Mouse (Mus musculus): Measurements from ENCODE around the gene Egfl7. TPM values are rescaled to one million over a fixed set of nuclear protein-coding genes. Genes with fewer than 3 reads are reported as not detected.

Gene Egfl7
- polyA plus RNA-seq, 1 experiment from 2014 or later, result 50.2 TPM

DNA sequence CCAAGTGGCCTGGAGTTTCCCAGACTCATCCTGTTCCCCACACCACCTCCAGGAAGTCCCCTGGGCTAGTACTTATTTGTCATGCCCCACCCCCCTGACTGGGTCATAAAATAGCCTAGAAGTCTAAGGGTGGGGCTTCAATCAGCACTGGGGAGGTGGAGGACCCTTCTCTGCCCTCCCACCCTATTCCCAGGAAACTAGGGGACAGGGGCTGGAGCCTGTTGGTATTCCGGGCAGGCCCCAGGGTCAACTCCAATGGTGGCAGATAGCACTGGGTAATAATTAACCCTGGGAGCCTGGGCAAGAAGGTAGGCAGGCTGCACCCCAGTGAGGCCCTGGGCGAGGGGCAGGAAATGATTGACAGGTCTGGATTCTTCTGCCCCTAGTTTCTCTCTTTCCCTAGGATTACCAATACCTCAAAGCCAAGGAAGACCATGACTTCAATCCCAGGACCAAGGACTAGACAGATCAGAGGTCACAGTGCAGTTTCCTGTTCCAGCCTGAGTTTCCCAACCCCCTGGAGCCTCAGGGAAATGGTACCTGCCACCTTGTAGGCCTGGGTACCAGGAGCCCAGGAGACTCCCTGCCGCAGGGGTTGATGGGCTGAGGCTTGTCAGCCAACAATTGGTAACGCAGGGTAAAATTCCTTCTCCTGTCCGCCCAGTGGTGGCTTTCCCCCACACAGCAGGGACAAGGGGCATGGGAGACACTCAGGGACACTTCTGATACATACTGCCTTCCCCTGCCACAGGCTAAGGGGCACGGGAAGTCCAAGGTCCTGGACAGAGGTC, 15.3 kb downstream of the Egfl7 start:
- no peaks in the 10 kb centered on the region for H3K4me1 ChIP-seq
- H3K9ac ChIP-seq, result no peak overlapping the region
- H3K27ac ChIP-seq, result no peak overlapping the region
- no peaks in the 10 kb centered on the region for H3K36me3 ChIP-seq (ENCODE audit: poor library complexity, severe bottlenecking)
- ATAC-seq, result no peak
- no peaks in the 10 kb centered on the region for H3K9me3 ChIP-seq (replicated peaks)
- WGBS, result 79% methylated on average over 6 of the region's 6 CpGs
- no peak overlapping the region for H3K4me3 ChIP-seq
- H3K27me3 ChIP-seq, result no peaks in the 10 kb centered on the region
- no peak overlapping the region for H3K4me2 ChIP-seq

DNA sequence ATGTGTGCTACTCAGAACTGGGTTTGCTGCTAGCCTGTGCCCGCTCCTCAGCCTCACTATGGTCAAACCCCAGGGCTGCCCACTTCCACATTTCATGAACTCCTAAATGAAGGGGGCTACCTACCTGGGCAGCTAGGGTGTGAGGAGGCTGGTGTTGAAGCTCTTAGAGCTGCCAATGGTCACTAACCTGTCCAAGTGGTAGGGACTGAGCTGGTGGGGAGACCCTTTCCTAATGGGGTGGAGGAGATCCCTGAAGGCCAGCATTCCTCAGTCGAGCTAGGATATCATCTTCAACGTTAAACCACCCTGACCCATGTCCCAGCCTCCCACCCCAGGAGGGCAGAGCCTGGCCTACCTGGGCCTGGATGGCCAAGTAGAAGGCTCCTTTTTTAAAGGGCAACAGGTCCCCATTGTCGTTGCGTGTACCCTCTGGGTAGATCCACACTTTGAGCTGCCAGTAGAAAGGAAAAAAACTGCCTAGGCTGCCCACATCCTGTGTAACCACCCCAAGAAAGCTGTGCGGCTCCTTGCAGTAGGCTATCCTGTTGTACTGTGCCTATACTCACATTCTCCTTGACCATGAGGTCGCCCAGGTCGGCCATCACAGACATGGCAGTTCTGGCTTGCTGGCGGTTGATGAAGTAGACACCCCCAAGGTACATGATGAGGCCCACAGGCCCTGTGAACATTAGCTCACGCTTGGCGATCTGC, 16.1 kb downstream of the Egfl7 start:
- Histone ChIP-seq H3K4me3 (no peak overlapping the region), H3K27me3 (no peaks in the 10 kb centered on the region), H3K4me2 (no peak overlapping the region), H3K9ac (no peak overlapping the region), H3K36me3 (ENCODE audit: poor library complexity, severe bottlenecking) (no peaks in the 10 kb centered on the region), H3K27ac (no peak overlapping the region), H3K9me3 (replicated peaks) (no peaks in the 10 kb centered on the region), H3K4me1 (no peaks in the 10 kb centered on the region)
- ATAC-seq, result no peak
- WGBS, result 89% methylated on average over 11 of the region's 11 CpGs

DNA sequence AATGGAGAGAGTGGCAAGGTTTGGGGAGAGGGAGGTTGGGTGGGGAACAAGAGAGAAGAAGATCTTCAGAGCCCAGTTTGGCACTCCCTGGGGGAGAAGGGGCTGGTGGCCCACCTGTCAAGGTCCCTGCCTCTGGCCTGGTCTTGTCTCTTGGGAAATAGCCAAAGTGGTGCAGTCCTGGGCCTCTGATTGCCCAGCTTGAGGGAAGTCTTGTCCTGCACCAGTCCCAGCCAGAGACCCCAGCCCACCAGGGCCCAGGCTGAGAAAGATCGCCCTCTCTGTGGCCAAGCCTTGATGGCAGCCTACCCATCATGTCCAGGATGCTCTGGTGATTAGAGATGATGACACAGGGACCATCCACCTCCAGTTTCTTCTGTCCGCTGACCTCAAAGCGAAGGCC, 17.1 kb downstream of the Egfl7 start:
- H3K9me3 ChIP-seq (replicated peaks), result no peaks in the 10 kb centered on the region
- no peak overlapping the region for H3K4me3 ChIP-seq
- H3K4me2 ChIP-seq, result no peak overlapping the region
- no peaks in the 10 kb centered on the region for H3K4me1 ChIP-seq
- H3K36me3 ChIP-seq (ENCODE audit: poor library complexity, severe bottlenecking), result no peaks in the 10 kb centered on the region
- H3K27ac ChIP-seq, result no peak overlapping the region
- peaks cover 4% of the 10 kb centered on the region; the same call in 1 of the 2 replicates for H3K27me3 ChIP-seq
- H3K9ac ChIP-seq, result no peak overlapping the region
- ATAC-seq, result no peak
- WGBS, result 93% methylated on average over 3 of the region's 3 CpGs

DNA sequence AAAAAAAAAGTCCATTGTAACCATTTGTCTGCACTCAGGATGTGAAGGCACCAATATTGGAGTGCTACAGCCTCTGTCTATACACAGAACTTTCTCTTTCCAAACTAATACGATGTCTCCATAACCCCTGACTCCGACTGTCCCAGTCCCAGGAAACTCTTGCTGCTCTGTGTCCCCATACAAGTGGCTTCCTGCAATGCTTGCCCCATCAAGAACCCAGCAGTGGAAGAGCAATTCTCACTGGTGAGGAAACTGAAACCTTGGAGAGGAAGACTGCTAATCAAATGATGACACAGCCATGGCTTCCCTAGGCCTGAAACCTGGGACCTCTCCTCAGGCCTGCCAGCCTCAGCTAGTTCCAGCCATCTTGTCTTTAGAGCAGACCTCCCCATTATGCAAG, 18.0 kb downstream of the Egfl7 start:
- Histone ChIP-seq H3K9ac (no peak overlapping the region), H3K4me1 (no peaks in the 10 kb centered on the region), H3K36me3 (ENCODE audit: poor library complexity, severe bottlenecking) (no peaks in the 10 kb centered on the region), H3K4me3 (no peak overlapping the region), H3K27me3 (peaks cover 9% of the 10 kb centered on the region), H3K9me3 (replicated peaks) (no peaks in the 10 kb centered on the region), H3K27ac (no peak overlapping the region), H3K4me2 (no peak overlapping the region)
- no peak for ATAC-seq
- WGBS, result 88% methylated on average over 2 of the region's 2 CpGs

DNA sequence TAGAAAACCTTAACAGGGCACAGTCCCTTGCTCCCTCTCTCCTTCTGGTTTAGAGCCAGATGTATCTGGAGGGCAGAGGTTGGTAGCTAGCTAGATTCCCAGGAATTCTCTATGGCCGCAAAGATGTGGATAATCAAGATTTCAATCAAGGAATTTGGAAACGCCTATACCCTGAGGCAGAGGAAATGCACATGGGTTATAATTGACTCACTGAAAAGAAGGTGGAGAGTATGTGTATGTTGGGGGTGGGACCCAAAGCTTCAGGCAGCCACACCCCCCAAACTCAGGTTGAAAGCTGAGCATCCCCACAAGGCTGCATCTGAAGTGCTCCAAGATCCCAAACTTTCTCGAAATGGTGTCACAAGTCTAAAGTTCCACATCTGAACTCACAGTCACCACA, 18.6 kb downstream of the Egfl7 start:
- Histone ChIP-seq H3K36me3 (ENCODE audit: poor library complexity, severe bottlenecking) (no peaks in the 10 kb centered on the region), H3K9ac (no peak overlapping the region), H3K9me3 (replicated peaks) (no peaks in the 10 kb centered on the region), H3K27me3 (peaks cover 16% of the 10 kb centered on the region), H3K27ac (no peak overlapping the region), H3K4me2 (no peak overlapping the region), H3K4me3 (no peak overlapping the region), H3K4me1 (peaks cover 2% of the 10 kb centered on the region)
- no peak for ATAC-seq
- WGBS, result 85% methylated on average over 3 of the region's 3 CpGs

DNA sequence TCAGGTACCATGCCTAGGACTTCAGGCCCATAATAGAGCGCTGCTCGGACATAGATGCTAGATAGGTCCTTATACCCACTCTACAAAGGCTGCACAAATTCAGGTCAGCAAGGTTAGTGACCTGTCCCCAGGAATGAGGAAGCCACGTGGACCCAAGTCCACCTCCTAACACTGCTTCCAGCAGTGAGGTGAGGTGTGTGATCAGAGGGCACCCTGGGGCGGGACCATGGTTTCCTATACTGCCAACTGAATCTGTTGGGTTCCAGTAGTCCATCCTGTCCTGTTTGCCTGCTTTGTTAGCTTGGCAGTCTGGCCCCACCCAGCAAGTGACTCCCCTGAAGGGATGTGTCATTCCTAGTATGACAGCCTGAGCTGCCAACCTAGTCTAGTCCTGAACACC, 20.2 kb downstream of the Egfl7 start:
- ATAC-seq, result no peak
- Histone ChIP-seq H3K4me3 (no peak overlapping the region), H3K27me3 (peaks cover 31% of the 10 kb centered on the region), H3K9me3 (replicated peaks) (no peaks in the 10 kb centered on the region), H3K9ac (no peak overlapping the region), H3K4me1 (peaks cover 13% of the 10 kb centered on the region), H3K36me3 (ENCODE audit: poor library complexity, severe bottlenecking) (no peaks in the 10 kb centered on the region), H3K4me2 (no peak overlapping the region), H3K27ac (no peak overlapping the region)
- 86% methylated on average over 4 of the region's 4 CpGs for WGBS

- no peak overlapping the region for H3K9ac ChIP-seq
- H3K36me3 ChIP-seq (ENCODE audit: poor library complexity, severe bottlenecking), result no peaks in the 10 kb centered on the region
- WGBS, result 89% methylated on average over 2 of the region's 2 CpGs
- no peak for ATAC-seq
- H3K27ac ChIP-seq, result no peak overlapping the region
- peaks cover 13% of the 10 kb centered on the region for H3K4me1 ChIP-seq
- H3K27me3 ChIP-seq, result peaks cover 38% of the 10 kb centered on the region
- H3K4me3 ChIP-seq, result no peak overlapping the region
- H3K9me3 ChIP-seq (replicated peaks), result no peaks in the 10 kb centered on the region
- H3K4me2 ChIP-seq, result no peak overlapping the region
These were observed 20.9 kb downstream of the Egfl7 start for GRCm38 (mm10) chr2:26600664-26601063.

DNA sequence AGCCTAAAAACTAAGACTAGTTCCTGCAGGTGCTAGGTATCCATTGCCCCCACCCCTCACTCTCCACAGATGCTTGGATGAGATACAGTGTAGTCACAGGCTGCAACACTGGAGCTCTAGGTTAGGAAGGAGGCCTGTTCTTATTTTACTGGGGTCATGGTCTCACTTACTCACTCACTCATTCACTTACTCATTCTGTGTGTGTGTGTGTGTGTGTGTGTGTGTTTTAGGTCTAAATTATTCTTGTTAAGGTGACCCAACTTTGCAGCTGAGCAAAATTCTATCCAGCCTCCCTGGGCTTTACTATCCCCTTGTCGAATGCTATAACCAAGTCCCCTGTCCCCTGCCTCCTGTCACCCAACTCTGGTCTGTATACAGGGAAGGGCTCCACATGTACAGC, 21.8 kb downstream of the Egfl7 start:
- WGBS, result 83% methylated on average over 1 of the region's 1 CpGs
- no peaks in the 10 kb centered on the region for H3K36me3 ChIP-seq (ENCODE audit: poor library complexity, severe bottlenecking)

DNA sequence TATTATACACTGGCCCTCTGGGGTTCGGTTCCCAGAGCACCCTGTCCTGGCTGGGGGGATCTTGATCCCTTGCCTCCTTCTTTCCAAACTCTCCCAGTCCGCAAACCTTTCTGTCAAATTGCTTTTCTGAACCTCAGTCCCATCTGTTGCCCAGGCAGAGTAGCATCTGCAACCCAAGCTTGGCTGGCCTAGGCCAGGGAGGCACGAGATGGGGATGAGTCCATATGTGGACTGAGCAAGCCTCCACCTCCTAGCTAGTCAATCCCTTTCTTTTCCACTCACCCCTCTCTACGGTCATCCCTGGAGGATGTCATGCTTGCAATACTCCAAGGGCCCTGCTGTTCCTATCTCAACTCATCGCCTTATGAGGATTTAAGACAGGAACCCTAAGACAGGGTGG, 22.8 kb downstream of the Egfl7 start:
- H3K9ac ChIP-seq, result no peak overlapping the region
- no peaks in the 10 kb centered on the region for H3K9me3 ChIP-seq (replicated peaks)
- peaks cover 49% of the 10 kb centered on the region for H3K27me3 ChIP-seq
- no peak overlapping the region for H3K4me2 ChIP-seq
- no peak for ATAC-seq
- H3K36me3 ChIP-seq (ENCODE audit: poor library complexity, severe bottlenecking), result no peaks in the 10 kb centered on the region
- H3K27ac ChIP-seq, result no peak overlapping the region
- WGBS, result 81% methylated on average over 5 of the region's 5 CpGs
- no peak overlapping the region for H3K4me3 ChIP-seq
- peaks cover 20% of the 10 kb centered on the region for H3K4me1 ChIP-seq

More for the DNA sequence above, 21.8 kb downstream of the Egfl7 start:
- no peak overlapping the region for H3K4me2 ChIP-seq
- peaks cover 45% of the 10 kb centered on the region for H3K27me3 ChIP-seq
- no peak for ATAC-seq
- H3K27ac ChIP-seq, result no peak overlapping the region
- H3K9ac ChIP-seq, result no peak overlapping the region
- no peak overlapping the region for H3K4me3 ChIP-seq
- H3K4me1 ChIP-seq, result peaks cover 14% of the 10 kb centered on the region
- H3K9me3 ChIP-seq (replicated peaks), result no peaks in the 10 kb centered on the region

GRCm38 (mm10) chr2:26603159-26603558, 23.3 kb downstream of the Egfl7 start:
- H3K4me1 ChIP-seq, result peaks cover 20% of the 10 kb centered on the region
- H3K9ac ChIP-seq, result peak overlapping the region; percentile 63; the same call in 1 of the 2 replicates
- peak overlapping the region; percentile 54 for H3K4me3 ChIP-seq
- 29% methylated on average over 6 of the region's 6 CpGs for WGBS
- ATAC-seq, result no peak
- peak overlapping the region; percentile 76 for H3K4me2 ChIP-seq
- H3K27me3 ChIP-seq, result peaks cover 49% of the 10 kb centered on the region
- no peak overlapping the region for H3K27ac ChIP-seq
- no peaks in the 10 kb centered on the region for H3K36me3 ChIP-seq (ENCODE audit: poor library complexity, severe bottlenecking)
- H3K9me3 ChIP-seq (replicated peaks), result no peaks in the 10 kb centered on the region

- H3K4me3 ChIP-seq, result peak within 1 kb of the TSS; percentile 54
- H3K4me1 ChIP-seq, result peaks cover 20% of the 10 kb centered on the region
- no peaks in the 10 kb centered on the region for H3K9me3 ChIP-seq (replicated peaks)
- H3K36me3 ChIP-seq (ENCODE audit: poor library complexity, severe bottlenecking), result no peaks in the 10 kb centered on the region
- under 1% methylated on average over 68 of the region's 103 CpGs for WGBS
- H3K27me3 ChIP-seq, result peaks cover 49% of the 10 kb centered on the region
- peak within 1 kb of the TSS; percentile 63 for H3K9ac ChIP-seq
- H3K4me2 ChIP-seq, result peak within 1 kb of the TSS; percentile 76
- ATAC-seq, result peak; percentile 80
- H3K27ac ChIP-seq, result no peak within 1 kb of the TSS
These were observed 24.2 kb downstream of the Egfl7 start, which contains the start of gene Agpat2 for GRCm38 (mm10) chr2:26603720-26604671. Gene Agpat2 (minus strand): TSS chr2:26604417.

GRCm38 (mm10) chr2:26605331-26605730, 25.5 kb downstream of the Egfl7 start:
- no peak overlapping the region for H3K4me2 ChIP-seq
- 81% methylated on average over 8 of the region's 8 CpGs for WGBS
- H3K36me3 ChIP-seq (ENCODE audit: poor library complexity, severe bottlenecking), result no peaks in the 10 kb centered on the region
- no peaks in the 10 kb centered on the region for H3K9me3 ChIP-seq (replicated peaks)
- no peak overlapping the region for H3K9ac ChIP-seq
- no peak overlapping the region for H3K27ac ChIP-seq
- H3K4me1 ChIP-seq, result peaks cover 20% of the 10 kb centered on the region
- H3K4me3 ChIP-seq, result no peak overlapping the region
- H3K27me3 ChIP-seq, result peaks cover 49% of the 10 kb centered on the region
- ATAC-seq, result no peak
